Mouse (Mus musculus): ENCODE measurements around the gene Ech1.
A peak's percentile ranks its signal among the peaks of the same experiment; 100 is the strongest.

GRCm38 (mm10) chr7:28821261-28821831 lies 3.7 kb upstream of the Ech1 start:
- TF ChIP-seq MYOG (IDR thresholded peaks at IDR 0.05; ENCODE audit: control insufficient read depth in 1 of 3, insufficient read depth in 1 of 3, insufficient read length in 2 of 3, low read depth in 2 of 3), result peak in 1 of 3 experiments; percentile 75
- peak in 2 of 3 experiments; percentile 52 to 75 for TF ChIP-seq MYOD1 (IDR thresholded peaks at IDR 0.05; ENCODE audit: control insufficient read depth in 1 of 3, insufficient read length in 2 of 3, low read depth in 2 of 3)
- peak; percentile 22 for TF ChIP-seq POLR2A (IDR thresholded peaks at IDR 0.05; ENCODE audit: insufficient read length, low read depth)

Data from myocyte (in vitro differentiated cells).